Mouse (Mus musculus) small intestine, adult 2 months (tissue): ENCODE measurements around the gene Lrrc8d.

Experiments used
- CTCF ChIP-seq: fragments of 200-500 bp; IDR thresholded peaks from 2 replicates; pipeline ENCODE4 v1.5.1; 2012; ENCODE audit warnings: low read depth, mild to moderate bottlenecking, control low read depth, inconsistent platforms, low read length, moderate library complexity, mixed read lengths; ENCODE audit not compliant: insufficient replicate concordance, insufficient read length; ENCODE audit errors: extremely low read depth
- POLR2A ChIP-seq: fragments of 200-500 bp; IDR thresholded peaks from 2 replicates; pipeline ENCODE4 v1.6.1; 2012; ENCODE audit warnings: low read depth, mild to moderate bottlenecking, control low read depth, inconsistent platforms, low read length, moderate library complexity

DNA sequence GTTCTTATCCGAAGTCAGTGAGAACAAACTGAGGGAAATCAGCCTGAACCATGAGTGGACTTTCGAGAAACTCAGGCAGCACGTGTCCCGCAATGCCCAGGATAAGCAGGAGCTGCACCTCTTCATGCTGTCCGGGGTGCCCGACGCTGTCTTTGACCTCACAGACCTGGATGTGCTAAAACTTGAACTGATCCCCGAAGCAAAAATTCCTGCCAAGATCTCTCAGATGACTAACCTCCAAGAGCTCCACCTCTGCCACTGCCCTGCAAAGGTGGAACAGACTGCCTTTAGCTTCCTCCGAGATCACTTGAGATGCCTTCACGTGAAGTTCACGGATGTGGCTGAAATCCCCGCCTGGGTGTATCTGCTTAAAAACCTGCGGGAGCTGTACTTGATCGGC lies 113.3 kb downstream of the Lrrc8d start:
- TF ChIP-seq CTCF (no peak), POLR2A (no peak)
